Mouse (Mus musculus) left cerebral cortex, adult 2 months (tissue): ENCODE measurements around the gene Bsg. TPM values are rescaled to one million over a fixed set of nuclear protein-coding genes. Genes with fewer than 3 reads are reported as not detected.

Source experiments
- DNase-seq, 2 experiments: peaks; one replicate each; pipeline ENCODE4 v3.0.0; 2021 to 2022; ENCODE audit warnings: low spot score in 2 of 2, mixed read lengths in 1 of 2; ENCODE audit errors: extremely low spot score in 1 of 2
- H3K27ac ChIP-seq: fragments of 200-600 bp; 2 replicates; pipeline ENCODE4 v1.8.1; 2022
- H3K4me3 ChIP-seq: fragments of 200-600 bp; 2 replicates; pipeline ENCODE4 v1.8.1; 2022
- CTCF ChIP-seq: fragments of 200-600 bp; IDR thresholded peaks from 2 replicates; pipeline ENCODE4 v1.8.1; 2022; ENCODE audit warnings: antibody characterized with exemption, mild to moderate bottlenecking, moderate library complexity
- intact Hi-C: fragments of 180-260 bp; cut with DNase I; formaldehyde crosslinking; loops from one replicate; pipeline ENCODE4 v1.15.1; 2025
- total RNA-seq, 2 experiments: library from RNA; stranded (reverse); gene quantifications; 2 replicates each; pipeline ENCODE4 v1.2.3; 2021

Gene Bsg
- total RNA-seq, 2 experiments from 2014 or later, result 539 to 573 TPM

- no peak for TF ChIP-seq CTCF
- Histone ChIP-seq H3K27ac (peak overlapping the region; percentile 77), H3K4me3 (peak overlapping the region; percentile 63)
- DNase-seq, result no peak
- intact Hi-C loops, result no loop called here
Measured at GRCm38 (mm10) chr10:79683726-79684640, 20.3 kb upstream of the Bsg start.

GRCm38 (mm10) chr10:79684770-79685600 is 19.3 kb upstream of the Bsg start:
- intact Hi-C loops, result no loop called here
- no peak overlapping the region for H3K27ac ChIP-seq
- DNase-seq, result no peak
- H3K4me3 ChIP-seq, result no peak overlapping the region
- TF ChIP-seq CTCF, result no peak

GRCm38 (mm10) chr10:79686219-79686618 is 18.1 kb upstream of the Bsg start:
- no peak for DNase-seq
- Histone ChIP-seq H3K4me3 (no peak overlapping the region), H3K27ac (no peak overlapping the region)
- TF ChIP-seq CTCF, result no peak
- intact Hi-C loops, result no loop called here

- DNase-seq, result no peak
- no peak overlapping the region for H3K27ac ChIP-seq
- no peak overlapping the region for H3K4me3 ChIP-seq
- intact Hi-C loops, result no loop called here
- TF ChIP-seq CTCF, result no peak
Measured at GRCm38 (mm10) chr10:79686691-79687090, 17.6 kb upstream of the Bsg start.

- no peak overlapping the region for H3K27ac ChIP-seq
- intact Hi-C loops, result no loop called here
Measured at GRCm38 (mm10) chr10:79687513-79687912, 16.8 kb upstream of the Bsg start.

GRCm38 (mm10) chr10:79688720-79689119 is 15.6 kb upstream of the Bsg start, which contains the start of gene Gzmm:
Gzmm (plus strand) TSS chr10:79689020.
- no peak for DNase-seq
- no peak for TF ChIP-seq CTCF
- Histone ChIP-seq H3K4me3 (no peak within 1 kb of the TSS), H3K27ac (no peak within 1 kb of the TSS)
- intact Hi-C loops, result no loop called here

More at GRCm38 (mm10) chr10:79687513-79687912, 16.8 kb upstream of the Bsg start:
- no peak for TF ChIP-seq CTCF
- DNase-seq, result no peak
- H3K4me3 ChIP-seq, result no peak overlapping the region

GRCm38 (mm10) chr10:79689178-79689577 is 15.1 kb upstream of the Bsg start:
- intact Hi-C loops, result no loop called here
- no peak overlapping the region for H3K4me3 ChIP-seq
- no peak for DNase-seq
- H3K27ac ChIP-seq, result no peak overlapping the region
- TF ChIP-seq CTCF, result no peak

GRCm38 (mm10) chr10:79691986-79692548 is 12.2 kb upstream of the Bsg start:
- intact Hi-C loops, result no loop called here
- H3K27ac ChIP-seq, result no peak overlapping the region
- TF ChIP-seq CTCF, result no peak; the same call in none of the 2 replicates
- H3K4me3 ChIP-seq, result no peak overlapping the region
- no peak for DNase-seq

- no peak overlapping the region for H3K27ac ChIP-seq
- H3K4me3 ChIP-seq, result no peak overlapping the region
- no peak for TF ChIP-seq CTCF
- DNase-seq, result no peak
- intact Hi-C loops, result no loop called here
Measured at GRCm38 (mm10) chr10:79693580-79694378, 10.5 kb upstream of the Bsg start.

- H3K4me3 ChIP-seq, result no peak overlapping the region
- intact Hi-C loops, result no loop called here
- DNase-seq, result no peak
- no peak for TF ChIP-seq CTCF
- H3K27ac ChIP-seq, result no peak overlapping the region
Measured at GRCm38 (mm10) chr10:79694379-79694655, 10.0 kb upstream of the Bsg start.

GRCm38 (mm10) chr10:79695231-79696128 is 8.8 kb upstream of the Bsg start:
- intact Hi-C loops, result no loop called here
- peak; percentile 86 for TF ChIP-seq CTCF
- Histone ChIP-seq H3K4me3 (no peak overlapping the region), H3K27ac (peak overlapping the region; percentile 60)
- DNase-seq, result peak in 1 of 2 experiments; percentile 68
